Mouse (Mus musculus): Measurements from ENCODE around the gene Msmb. TPM values are rescaled to one million over a fixed set of nuclear protein-coding genes. Genes with fewer than 3 reads are reported as not detected.
"Not testable (repeated sequence)": the region's sequence is repeated elsewhere in the genome, so short reads cannot be mapped to it uniquely, and the experiment has no call there.

Gene Msmb
- polyA plus RNA-seq, 1 experiment from 2014 or later: not detected

DNA sequence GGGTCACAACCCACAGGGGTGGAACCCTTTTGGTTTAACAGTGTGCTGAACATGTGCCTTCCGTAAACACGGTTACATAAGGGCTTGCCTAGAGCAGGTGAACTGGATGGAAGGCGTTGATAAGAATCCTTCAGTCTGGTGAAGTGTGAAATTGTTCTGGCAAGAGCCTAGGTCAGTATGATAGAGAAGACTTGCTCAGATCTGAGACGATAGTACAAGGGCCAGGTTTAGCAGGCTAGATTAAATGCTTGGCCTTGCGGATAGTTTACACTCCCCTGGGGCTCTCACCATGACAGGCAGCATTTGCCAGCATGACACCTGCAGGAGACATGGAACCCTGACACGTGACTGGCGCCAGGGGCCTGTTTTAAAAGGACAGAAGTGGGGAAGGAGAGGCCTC lies 36.2 kb upstream of the Msmb start:
- no peaks in the 10 kb centered on the region for H3K9me3 ChIP-seq (replicated peaks; ENCODE audit: control insufficient read depth, low read length)
- no peaks in the 10 kb centered on the region for H3K4me1 ChIP-seq (ENCODE audit: control insufficient read depth, insufficient read depth, low read length)
- no peak overlapping the region for H3K4me3 ChIP-seq (ENCODE audit: low read depth, low read length)
- ATAC-seq (replicated peaks; ENCODE audit: insufficient number of reproducible peaks, low FRiP score, low TSS enrichment, low read depth) (0 out of 2 replicates have a peak, but pooled peaks have one; percentile 18), DNase-seq (ENCODE audit: low spot score) (no peak)
- H3K9ac ChIP-seq (replicated peaks; ENCODE audit: low read length): no peak overlapping the region
- H3K36me3 ChIP-seq (replicated peaks; ENCODE audit: control insufficient read depth, insufficient read depth, low read depth, low read length): no peaks in the 10 kb centered on the region
- 57% methylated on average over 7 of the region's 7 CpGs for WGBS
- no peak overlapping the region for H3K4me2 ChIP-seq (ENCODE audit: low read depth, low read length)
- H3K27me3 ChIP-seq (ENCODE audit: control insufficient read depth, insufficient read depth, low read length): no peaks in the 10 kb centered on the region
- H3K27ac ChIP-seq (replicated peaks; ENCODE audit: low read depth, low read length): no peak overlapping the region

GRCm38 (mm10) chr14:32106911-32107310 lies 34.9 kb upstream of the Msmb start:
- no peaks in the 10 kb centered on the region for H3K4me1 ChIP-seq (ENCODE audit: control insufficient read depth, insufficient read depth, low read length)
- no peak for ATAC-seq (replicated peaks; ENCODE audit: insufficient number of reproducible peaks, low FRiP score, low TSS enrichment, low read depth)
- no peaks in the 10 kb centered on the region for H3K36me3 ChIP-seq (replicated peaks; ENCODE audit: control insufficient read depth, insufficient read depth, low read depth, low read length)
- no peak overlapping the region for H3K27ac ChIP-seq (replicated peaks; ENCODE audit: low read depth, low read length)
- no peak overlapping the region for H3K4me3 ChIP-seq (ENCODE audit: low read depth, low read length)
- H3K9ac ChIP-seq (replicated peaks; ENCODE audit: low read length): no peak overlapping the region
- no peak overlapping the region for H3K4me2 ChIP-seq (ENCODE audit: low read depth, low read length)
- no peak for DNase-seq (ENCODE audit: low spot score)
- no peaks in the 10 kb centered on the region for H3K27me3 ChIP-seq (ENCODE audit: control insufficient read depth, insufficient read depth, low read length)
- H3K9me3 ChIP-seq (replicated peaks; ENCODE audit: control insufficient read depth, low read length): no peaks in the 10 kb centered on the region
- WGBS: 87% methylated on average over 4 of the region's 4 CpGs

DNA sequence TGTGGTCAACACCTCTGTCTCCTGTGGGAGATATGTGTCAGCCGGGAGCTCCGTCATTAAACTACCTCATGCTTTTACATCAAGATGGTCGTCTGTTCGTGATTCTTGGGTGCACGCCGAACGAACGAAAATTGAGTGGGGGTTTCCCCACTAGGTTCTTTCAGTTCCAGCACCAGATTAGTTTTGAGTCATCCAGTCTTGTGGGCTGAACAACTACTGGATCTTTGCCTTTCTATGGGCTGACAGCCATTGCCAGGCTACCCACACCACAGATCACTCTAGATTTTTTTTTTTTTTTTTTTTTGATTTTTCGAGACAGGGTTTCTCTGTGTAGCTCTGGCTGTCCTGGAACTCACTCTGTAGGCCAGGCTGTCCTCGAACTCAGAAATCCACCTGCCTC lies 29.7 kb upstream of the Msmb start:
- H3K4me2 ChIP-seq (ENCODE audit: low read depth, low read length); H3K4me1 ChIP-seq (ENCODE audit: control insufficient read depth, insufficient read depth, low read length); H3K27ac ChIP-seq (replicated peaks; ENCODE audit: low read depth, low read length); ATAC-seq (replicated peaks; ENCODE audit: insufficient number of reproducible peaks, low FRiP score, low TSS enrichment, low read depth); H3K9ac ChIP-seq (replicated peaks; ENCODE audit: low read length); H3K27me3 ChIP-seq (ENCODE audit: control insufficient read depth, insufficient read depth, low read length); H3K4me3 ChIP-seq (ENCODE audit: low read depth, low read length); H3K36me3 ChIP-seq (replicated peaks; ENCODE audit: control insufficient read depth, insufficient read depth, low read depth, low read length); H3K9me3 ChIP-seq (replicated peaks; ENCODE audit: control insufficient read depth, low read length); DNase-seq (ENCODE audit: low spot score): not testable (repeated sequence)
- WGBS: 91% methylated on average over 10 of the region's 10 CpGs

DNA sequence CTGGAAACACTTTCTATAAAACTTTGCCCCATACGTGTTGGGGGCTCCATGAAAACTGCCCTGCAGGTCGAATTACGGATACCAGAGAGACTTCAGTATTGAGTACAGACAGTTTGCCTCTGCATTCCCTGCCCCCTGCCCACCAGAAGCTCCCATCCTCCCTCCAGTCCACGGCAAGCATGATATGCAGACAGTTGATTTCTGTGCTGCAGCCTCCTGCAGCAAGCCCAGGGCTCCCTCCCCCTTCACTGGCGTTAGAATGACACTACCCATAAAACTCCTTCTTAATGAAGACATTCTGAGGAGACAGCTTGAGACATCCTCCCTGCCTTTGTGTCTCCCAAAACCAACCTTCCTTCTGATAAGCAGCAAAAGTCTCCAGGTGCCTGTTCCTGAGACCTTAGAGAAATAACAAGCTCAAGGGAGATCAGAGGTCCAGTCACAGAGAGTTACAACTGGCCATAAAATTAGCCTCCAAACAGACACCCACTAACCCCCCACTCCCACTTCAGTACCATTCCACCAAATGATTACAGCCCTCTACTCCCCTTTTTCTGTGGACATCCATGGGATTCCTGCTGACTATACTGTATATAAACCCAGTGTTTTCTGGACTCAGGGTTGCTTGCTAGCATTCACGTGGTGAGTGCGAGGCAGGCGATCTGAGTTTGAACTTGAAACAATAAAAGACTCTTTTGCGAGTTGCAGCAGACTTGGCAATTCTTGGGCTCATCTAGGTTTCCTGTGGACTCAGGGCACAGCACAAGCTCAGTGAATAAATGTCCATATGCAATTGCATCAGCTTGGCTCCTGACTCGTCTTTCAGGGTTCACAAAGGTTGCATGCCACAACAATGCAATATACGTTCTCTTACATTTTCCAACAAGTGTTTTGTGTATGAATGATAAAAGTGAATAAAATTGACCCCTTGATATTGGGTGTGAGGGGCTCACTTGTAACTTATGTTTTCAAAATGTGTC lies 20.6 kb upstream of the Msmb start:
- H3K27ac ChIP-seq (replicated peaks; ENCODE audit: low read depth, low read length): no peak overlapping the region
- no peaks in the 10 kb centered on the region for H3K27me3 ChIP-seq (ENCODE audit: control insufficient read depth, insufficient read depth, low read length)
- 69% methylated on average over 11 of the region's 11 CpGs for WGBS
- no peak overlapping the region for H3K4me2 ChIP-seq (ENCODE audit: low read depth, low read length)
- no peaks in the 10 kb centered on the region for H3K4me1 ChIP-seq (ENCODE audit: control insufficient read depth, insufficient read depth, low read length)
- no peak for ATAC-seq (replicated peaks; ENCODE audit: insufficient number of reproducible peaks, low FRiP score, low TSS enrichment, low read depth)
- H3K9ac ChIP-seq (replicated peaks; ENCODE audit: low read length): no peak overlapping the region
- no peaks in the 10 kb centered on the region for H3K36me3 ChIP-seq (replicated peaks; ENCODE audit: control insufficient read depth, insufficient read depth, low read depth, low read length)
- no peaks in the 10 kb centered on the region for H3K9me3 ChIP-seq (replicated peaks; ENCODE audit: control insufficient read depth, low read length)
- DNase-seq (ENCODE audit: low spot score): no peak
- no peak overlapping the region for H3K4me3 ChIP-seq (ENCODE audit: low read depth, low read length)

DNA sequence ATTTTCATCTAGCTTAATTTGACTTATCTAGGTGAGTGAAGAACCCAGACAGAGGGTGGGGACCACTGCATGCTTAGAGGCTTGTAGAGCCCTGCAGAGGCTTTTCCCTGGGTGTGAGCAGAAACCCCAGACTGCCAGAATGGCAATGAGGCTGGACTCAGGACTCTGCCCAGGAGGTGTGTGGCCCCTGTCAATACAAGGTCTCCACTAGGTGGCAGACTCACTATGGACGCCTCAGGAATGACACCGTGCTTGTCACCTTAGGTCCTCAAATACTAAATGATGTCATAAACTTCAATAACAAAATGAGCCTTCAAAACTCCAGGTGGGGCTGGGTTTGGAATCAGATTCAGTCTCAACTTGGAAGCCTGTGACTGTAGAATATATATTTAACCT lies 19.9 kb upstream of the Msmb start:
- H3K4me2 ChIP-seq (ENCODE audit: low read depth, low read length): no peak overlapping the region
- no peak for ATAC-seq (replicated peaks; ENCODE audit: insufficient number of reproducible peaks, low FRiP score, low TSS enrichment, low read depth)
- no peaks in the 10 kb centered on the region for H3K4me1 ChIP-seq (ENCODE audit: control insufficient read depth, insufficient read depth, low read length)
- H3K9ac ChIP-seq (replicated peaks; ENCODE audit: low read length): no peak overlapping the region
- H3K9me3 ChIP-seq (replicated peaks; ENCODE audit: control insufficient read depth, low read length): no peaks in the 10 kb centered on the region
- no peaks in the 10 kb centered on the region for H3K36me3 ChIP-seq (replicated peaks; ENCODE audit: control insufficient read depth, insufficient read depth, low read depth, low read length)
- no peak overlapping the region for H3K27ac ChIP-seq (replicated peaks; ENCODE audit: low read depth, low read length)
- 53% methylated on average over 2 of the region's 2 CpGs for WGBS
- DNase-seq (ENCODE audit: low spot score): no peak
- no peak overlapping the region for H3K4me3 ChIP-seq (ENCODE audit: low read depth, low read length)
- H3K27me3 ChIP-seq (ENCODE audit: control insufficient read depth, insufficient read depth, low read length): no peaks in the 10 kb centered on the region

- no peaks in the 10 kb centered on the region for H3K27me3 ChIP-seq (ENCODE audit: control insufficient read depth, insufficient read depth, low read length)
- H3K9me3 ChIP-seq (replicated peaks; ENCODE audit: control insufficient read depth, low read length): no peaks in the 10 kb centered on the region
- H3K4me1 ChIP-seq (ENCODE audit: control insufficient read depth, insufficient read depth, low read length): no peaks in the 10 kb centered on the region
- no peak for ATAC-seq (replicated peaks; ENCODE audit: insufficient number of reproducible peaks, low FRiP score, low TSS enrichment, low read depth)
- no peak overlapping the region for H3K4me2 ChIP-seq (ENCODE audit: low read depth, low read length)
- H3K27ac ChIP-seq (replicated peaks; ENCODE audit: low read depth, low read length): no peak overlapping the region
- H3K9ac ChIP-seq (replicated peaks; ENCODE audit: low read length): no peak overlapping the region
- 65% methylated on average over 3 of the region's 3 CpGs for WGBS
- no peaks in the 10 kb centered on the region for H3K36me3 ChIP-seq (replicated peaks; ENCODE audit: control insufficient read depth, insufficient read depth, low read depth, low read length)
- no peak overlapping the region for H3K4me3 ChIP-seq (ENCODE audit: low read depth, low read length)
- no peak for DNase-seq (ENCODE audit: low spot score)
These were observed 17.6 kb upstream of the Msmb start for GRCm38 (mm10) chr14:32124261-32124660.

DNA sequence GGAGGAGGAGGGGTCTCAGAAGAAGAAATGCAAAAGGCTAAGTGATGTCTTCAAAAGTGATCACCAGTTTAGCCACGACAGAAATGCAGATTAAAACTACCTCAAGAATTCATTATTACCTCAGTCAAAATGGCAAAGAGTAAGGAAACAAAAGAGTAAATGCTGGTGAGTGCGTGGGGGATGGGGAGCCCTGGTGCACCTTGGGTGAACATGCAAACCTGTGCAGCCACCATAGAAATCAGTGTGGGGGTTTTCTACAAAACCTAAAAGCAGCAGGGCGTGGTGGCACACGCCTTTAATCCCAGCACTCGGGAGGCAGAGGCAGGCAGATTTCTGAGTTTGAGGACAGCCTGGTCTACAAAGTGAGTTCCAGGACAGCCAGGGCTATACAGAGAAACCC lies 16.6 kb upstream of the Msmb start:
- not testable (repeated sequence) for H3K4me1 ChIP-seq (ENCODE audit: control insufficient read depth, insufficient read depth, low read length); H3K4me3 ChIP-seq (ENCODE audit: low read depth, low read length); H3K9me3 ChIP-seq (replicated peaks; ENCODE audit: control insufficient read depth, low read length); H3K27me3 ChIP-seq (ENCODE audit: control insufficient read depth, insufficient read depth, low read length); ATAC-seq (replicated peaks; ENCODE audit: insufficient number of reproducible peaks, low FRiP score, low TSS enrichment, low read depth); H3K9ac ChIP-seq (replicated peaks; ENCODE audit: low read length); H3K4me2 ChIP-seq (ENCODE audit: low read depth, low read length); DNase-seq (ENCODE audit: low spot score); H3K36me3 ChIP-seq (replicated peaks; ENCODE audit: control insufficient read depth, insufficient read depth, low read depth, low read length); H3K27ac ChIP-seq (replicated peaks; ENCODE audit: low read depth, low read length)
- 75% methylated on average over 5 of the region's 5 CpGs for WGBS

GRCm38 (mm10) chr14:32128409-32128808 lies 13.4 kb upstream of the Msmb start:
- no peak overlapping the region for H3K4me3 ChIP-seq (ENCODE audit: low read depth, low read length)
- no peak overlapping the region for H3K9ac ChIP-seq (replicated peaks; ENCODE audit: low read length)
- WGBS: 83% methylated on average over 5 of the region's 5 CpGs
- H3K36me3 ChIP-seq (replicated peaks; ENCODE audit: control insufficient read depth, insufficient read depth, low read depth, low read length): no peaks in the 10 kb centered on the region
- no peak for DNase-seq (ENCODE audit: low spot score)
- H3K4me2 ChIP-seq (ENCODE audit: low read depth, low read length): no peak overlapping the region
- ATAC-seq (replicated peaks; ENCODE audit: insufficient number of reproducible peaks, low FRiP score, low TSS enrichment, low read depth): no peak
- no peak overlapping the region for H3K27ac ChIP-seq (replicated peaks; ENCODE audit: low read depth, low read length)
- no peaks in the 10 kb centered on the region for H3K27me3 ChIP-seq (ENCODE audit: control insufficient read depth, insufficient read depth, low read length)
- H3K9me3 ChIP-seq (replicated peaks; ENCODE audit: control insufficient read depth, low read length): no peaks in the 10 kb centered on the region
- no peaks in the 10 kb centered on the region for H3K4me1 ChIP-seq (ENCODE audit: control insufficient read depth, insufficient read depth, low read length)

Data from embryonic facial prominence, embryonic 11.5 days (tissue).